Mouse (Mus musculus) myocyte (in vitro differentiated cells): Measurements from ENCODE around the gene Pcx. TPM values are rescaled to one million over a fixed set of nuclear protein-coding genes. Genes with fewer than 3 reads are reported as not detected.

ENCODE experiments used
- H3K27me3 ChIP-seq: one replicate; pipeline ENCODE4 v1.6.1; 2011; ENCODE audit not compliant: control insufficient read depth, insufficient read depth, insufficient read length
- H3K36me3 ChIP-seq: one replicate; pipeline ENCODE4 v1.6.1; 2011; ENCODE audit not compliant: control insufficient read depth, insufficient read depth
- H3K4me2 ChIP-seq: one replicate; pipeline ENCODE4 v1.6.1; 2011; ENCODE audit warnings: low read depth, control low read depth
- H3K4me3 ChIP-seq: one replicate; pipeline ENCODE4 v1.5.1; 2011; ENCODE audit warnings: mild to moderate bottlenecking, control low read depth, moderate library complexity
- H3K79me2 ChIP-seq: one replicate; pipeline ENCODE4 v1.6.1; 2011; ENCODE audit not compliant: control insufficient read depth, insufficient read depth
- H3ac ChIP-seq: one replicate; pipeline ENCODE4 v1.6.1; 2011; ENCODE audit not compliant: control insufficient read depth, insufficient read length
- CEBPB ChIP-seq: IDR thresholded peaks from 2 replicates; pipeline ENCODE4 v1.6.1; 2011; ENCODE audit warnings: mild to moderate bottlenecking, moderate library complexity; ENCODE audit not compliant: poor library complexity, insufficient read depth, severe bottlenecking
- E2F4 ChIP-seq: IDR thresholded peaks from one replicate; pipeline ENCODE4 v1.6.1; 2011; ENCODE audit warnings: mild to moderate bottlenecking, control low read depth, moderate library complexity; ENCODE audit not compliant: insufficient read depth
- MAX ChIP-seq: IDR thresholded peaks from one replicate; pipeline ENCODE4 v1.6.1; 2011; ENCODE audit warnings: low read depth, mild to moderate bottlenecking, control low read depth
- MYOD1 ChIP-seq, 3 experiments: IDR thresholded peaks; one replicate each; pipeline ENCODE4 v1.6.1; 2011; ENCODE audit warnings: control low read depth in 2 of 3, low read depth in 2 of 3, mild to moderate bottlenecking in 2 of 3, moderate library complexity in 1 of 3; ENCODE audit not compliant: insufficient read length in 2 of 3, control insufficient read depth in 1 of 3
- MYOG ChIP-seq, 3 experiments: IDR thresholded peaks; one replicate each; pipeline ENCODE4 v1.6.1; 2011; ENCODE audit warnings: control low read depth in 2 of 3, low read depth in 2 of 3, mild to moderate bottlenecking in 2 of 3; ENCODE audit not compliant: insufficient read length in 2 of 3, control insufficient read depth in 1 of 3, insufficient read depth in 1 of 3
- POLR2A ChIP-seq: IDR thresholded peaks from one replicate; pipeline ENCODE4 v1.6.1; 2011; ENCODE audit warnings: low read depth, mild to moderate bottlenecking, control low read depth, moderate library complexity; ENCODE audit not compliant: insufficient read length
- POLR2AphosphoS2 ChIP-seq: IDR thresholded peaks from one replicate; pipeline ENCODE4 v1.6.1; 2011; ENCODE audit warnings: low read depth, control low read depth; ENCODE audit not compliant: insufficient read length
- REST ChIP-seq: IDR thresholded peaks from one replicate; pipeline ENCODE4 v1.6.1; 2011; ENCODE audit warnings: mild to moderate bottlenecking, control low read depth, moderate library complexity; ENCODE audit not compliant: insufficient read depth, insufficient read length
- SRF ChIP-seq: IDR thresholded peaks from one replicate; pipeline ENCODE4 v1.6.1; 2011; ENCODE audit warnings: low read depth; ENCODE audit not compliant: control insufficient read depth, insufficient read length
- TCF12 ChIP-seq: IDR thresholded peaks from one replicate; pipeline ENCODE4 v1.6.1; 2011; ENCODE audit warnings: mild to moderate bottlenecking, control low read depth; ENCODE audit not compliant: poor library complexity, insufficient read depth, severe bottlenecking
- TCF3 ChIP-seq: IDR thresholded peaks from one replicate; pipeline ENCODE4 v1.6.1; 2011; ENCODE audit warnings: low read depth, control low read depth; ENCODE audit not compliant: insufficient read length
- USF1 ChIP-seq: IDR thresholded peaks from one replicate; pipeline ENCODE4 v1.6.1; 2011; ENCODE audit warnings: low read depth, mild to moderate bottlenecking, control low read depth, moderate library complexity
- polyA plus RNA-seq: library from polyadenylated mRNA; unstranded; fragments of >200 nt; fragmentation: generic; extraction: Trizol; gene quantifications from one replicate; pipeline ENCODE4 v1.2.1, GENCODE M21; 2012; ENCODE audit warnings: missing spikeins

Pcx gene
- polyA plus RNA-seq, 1 experiment, result 16.3 TPM

DNA sequence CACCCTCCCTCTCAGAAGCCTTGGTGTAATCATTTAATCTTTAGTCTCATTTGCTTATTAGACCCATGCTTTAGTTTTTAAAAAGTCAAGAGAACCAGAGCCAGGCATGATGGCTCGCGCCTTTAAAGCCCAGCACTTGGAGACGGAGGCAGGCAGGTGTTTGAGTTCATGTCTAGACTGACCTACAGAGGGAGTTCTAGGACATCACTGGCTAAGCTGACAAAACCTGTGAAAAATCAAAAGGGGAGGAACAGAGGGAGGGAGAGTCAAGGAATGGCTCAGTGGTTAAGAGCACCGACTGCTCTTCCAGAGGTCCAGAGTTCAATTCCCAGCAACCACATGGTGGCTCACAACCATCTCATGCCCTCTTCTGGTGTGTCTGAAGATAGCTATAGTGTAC is 125.7 kb downstream of the Pcx start:
- no peak overlapping the region for H3K4me2 ChIP-seq
- H3K27me3 ChIP-seq, result no peaks in the 10 kb centered on the region
- no peak for TF ChIP-seq CEBPB
- no peak for TF ChIP-seq POLR2AphosphoS2
- TF ChIP-seq E2F4, result no peak
- TF ChIP-seq MYOD1 (IDR thresholded peaks at IDR 0.05; ENCODE audit: control insufficient read depth in 1 of 3, insufficient read length in 2 of 3, low read depth in 2 of 3), result no peak
- no peak for TF ChIP-seq REST
- TF ChIP-seq TCF3, result no peak
- TF ChIP-seq MYOG (IDR thresholded peaks at IDR 0.05; ENCODE audit: control insufficient read depth in 1 of 3, insufficient read depth in 1 of 3, insufficient read length in 2 of 3, low read depth in 2 of 3), result no peak
- no peak for TF ChIP-seq POLR2A
- TF ChIP-seq TCF12, result no peak
- no peak for TF ChIP-seq USF1
- no peak for TF ChIP-seq SRF
- no peak for TF ChIP-seq MAX
- no peak overlapping the region for H3K4me3 ChIP-seq
- H3ac ChIP-seq, result no peak overlapping the region
- H3K36me3 ChIP-seq, result no peaks in the 10 kb centered on the region
- no peaks in the 10 kb centered on the region for H3K79me2 ChIP-seq

DNA sequence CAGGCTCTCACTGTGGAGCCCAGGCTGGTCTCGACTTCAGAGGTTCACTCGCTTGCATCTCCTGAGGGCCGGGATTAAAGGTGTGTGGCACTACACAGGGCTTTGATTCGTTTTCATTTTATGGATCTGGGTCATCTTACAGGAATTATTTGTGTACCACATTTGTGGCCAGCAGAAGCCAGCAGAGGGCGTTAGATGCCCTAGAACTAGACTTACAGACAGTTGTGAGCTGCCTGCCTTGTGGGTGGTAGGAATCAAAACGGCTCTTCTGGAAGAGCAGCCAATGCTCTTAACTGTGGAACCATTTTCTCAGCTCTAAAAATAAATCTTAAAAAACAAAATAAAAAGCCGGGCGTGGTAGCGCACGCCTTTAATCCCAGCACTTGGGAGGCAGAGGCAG is 134.0 kb downstream of the Pcx start:
- Histone ChIP-seq H3K27me3 (no peaks in the 10 kb centered on the region), H3K79me2 (no peaks in the 10 kb centered on the region), H3ac (no peak overlapping the region), H3K4me2 (no peak overlapping the region), H3K36me3 (no peaks in the 10 kb centered on the region), H3K4me3 (no peak overlapping the region)
- TF ChIP-seq USF1 (no peak), SRF (no peak), MYOD1 (IDR thresholded peaks at IDR 0.05; ENCODE audit: control insufficient read depth in 1 of 3, insufficient read length in 2 of 3, low read depth in 2 of 3) (no peak), TCF12 (no peak), MYOG (IDR thresholded peaks at IDR 0.05; ENCODE audit: control insufficient read depth in 1 of 3, insufficient read depth in 1 of 3, insufficient read length in 2 of 3, low read depth in 2 of 3) (no peak), CEBPB (no peak), POLR2AphosphoS2 (no peak), TCF3 (no peak), POLR2A (no peak)

DNA sequence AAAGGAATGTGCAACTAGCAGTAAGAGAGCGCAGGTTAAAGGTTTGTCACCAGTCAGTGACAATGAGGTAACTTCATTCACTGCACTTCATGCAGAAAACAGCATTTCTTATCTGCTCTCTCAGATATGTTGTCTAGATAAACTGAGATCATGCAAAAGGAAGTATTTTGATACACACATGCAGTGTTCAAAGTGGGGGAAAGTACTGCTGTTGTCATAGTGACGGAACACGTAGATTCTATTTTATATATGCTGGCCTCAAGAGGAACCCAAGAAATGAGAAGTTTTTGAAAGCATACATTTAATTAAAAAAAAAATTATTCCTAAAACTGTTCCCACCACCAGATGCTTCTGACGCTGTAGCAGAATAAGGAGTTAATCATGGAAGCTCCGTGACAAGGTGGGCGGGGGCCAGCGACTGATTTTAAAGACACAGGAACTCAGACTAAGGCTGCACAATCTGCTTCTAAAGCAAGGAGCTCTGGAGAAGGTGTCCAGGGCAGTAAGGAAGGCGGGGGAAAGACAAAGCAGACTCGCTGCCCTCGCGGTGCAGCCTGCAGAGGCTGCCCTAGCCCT is 136.7 kb downstream of the Pcx start:
- TF ChIP-seq MAX, result no peak
- no peak for TF ChIP-seq REST
- H3K27me3 ChIP-seq, result no peaks in the 10 kb centered on the region
- no peak overlapping the region for H3K4me3 ChIP-seq
- no peaks in the 10 kb centered on the region for H3K79me2 ChIP-seq
- no peak overlapping the region for H3ac ChIP-seq
- no peaks in the 10 kb centered on the region for H3K36me3 ChIP-seq
- no peak overlapping the region for H3K4me2 ChIP-seq

DNA sequence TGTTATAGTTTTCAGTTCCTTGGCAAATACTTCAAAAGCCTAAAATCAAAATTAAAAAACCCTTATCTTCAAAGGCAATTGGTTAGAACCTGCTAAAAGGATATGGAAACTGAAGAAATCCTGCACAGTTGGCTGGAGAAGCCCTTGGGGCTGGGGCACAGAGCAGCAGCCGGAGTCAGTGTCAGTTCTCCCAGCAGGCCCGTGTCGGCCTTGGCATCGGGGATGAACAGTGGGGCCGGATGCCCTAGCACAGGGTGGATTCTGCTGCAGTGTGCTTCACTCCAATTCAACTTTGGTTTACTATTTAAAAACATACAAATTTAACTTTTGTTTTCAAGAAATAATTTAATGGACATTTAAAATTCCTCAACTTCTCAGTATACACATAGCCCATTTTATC is 147.9 kb downstream of the Pcx start:
- Histone ChIP-seq H3K27me3 (peaks cover 5% of the 10 kb centered on the region), H3K4me3 (no peak overlapping the region), H3K36me3 (no peaks in the 10 kb centered on the region), H3ac (no peak overlapping the region), H3K79me2 (no peaks in the 10 kb centered on the region), H3K4me2 (no peak overlapping the region)
- no peak for TF ChIP-seq MAX
- TF ChIP-seq POLR2A, result no peak
- no peak for TF ChIP-seq MYOG (IDR thresholded peaks at IDR 0.05; ENCODE audit: control insufficient read depth in 1 of 3, insufficient read depth in 1 of 3, insufficient read length in 2 of 3, low read depth in 2 of 3)
- TF ChIP-seq POLR2AphosphoS2, result no peak
- no peak for TF ChIP-seq USF1
- TF ChIP-seq CEBPB, result no peak
- no peak for TF ChIP-seq SRF
- no peak for TF ChIP-seq E2F4
- no peak for TF ChIP-seq TCF3
- TF ChIP-seq MYOD1 (IDR thresholded peaks at IDR 0.05; ENCODE audit: control insufficient read depth in 1 of 3, insufficient read length in 2 of 3, low read depth in 2 of 3), result no peak
- no peak for TF ChIP-seq REST
- no peak for TF ChIP-seq TCF12

DNA sequence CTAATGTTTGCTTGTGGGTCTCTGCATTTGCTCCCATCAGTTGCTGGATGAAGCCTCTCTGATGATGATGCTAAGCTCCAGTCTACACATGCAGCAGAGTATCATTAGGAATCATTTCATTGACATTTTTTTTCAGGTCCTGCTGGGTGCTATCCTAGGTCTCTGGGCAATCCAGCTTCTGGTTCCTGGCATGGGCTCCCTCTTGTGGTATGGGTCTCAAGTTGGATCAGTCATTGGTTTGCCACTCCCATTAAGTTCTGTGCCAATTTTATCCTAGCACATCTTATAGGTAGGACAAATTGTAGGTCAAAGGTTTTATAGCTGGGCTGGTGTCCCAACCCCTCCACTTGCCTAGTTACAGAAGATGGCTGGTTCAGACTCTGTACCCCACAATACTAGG is 156.5 kb downstream of the Pcx start:
- H3K36me3 ChIP-seq, result no peaks in the 10 kb centered on the region
- H3K27me3 ChIP-seq, result no peaks in the 10 kb centered on the region

More for the DNA sequence above, 156.5 kb downstream of the Pcx start:
- TF ChIP-seq TCF3 (no peak), USF1 (no peak), MYOG (IDR thresholded peaks at IDR 0.05; ENCODE audit: control insufficient read depth in 1 of 3, insufficient read depth in 1 of 3, insufficient read length in 2 of 3, low read depth in 2 of 3) (no peak), POLR2A (no peak), TCF12 (no peak), POLR2AphosphoS2 (no peak), REST (no peak), MAX (no peak), MYOD1 (IDR thresholded peaks at IDR 0.05; ENCODE audit: control insufficient read depth in 1 of 3, insufficient read length in 2 of 3, low read depth in 2 of 3) (no peak), CEBPB (no peak), E2F4 (no peak), SRF (no peak)
- Histone ChIP-seq H3K4me2 (no peak overlapping the region), H3K79me2 (no peaks in the 10 kb centered on the region), H3K4me3 (no peak overlapping the region), H3ac (no peak overlapping the region)
